Mouse (Mus musculus) stomach, embryonic 16.5 days (tissue): ENCODE measurements around the gene Tcte1. TPM values are rescaled to one million over a fixed set of nuclear protein-coding genes. Genes with fewer than 3 reads are reported as not detected.

Source experiments
- ATAC-seq: fragments of 200-750 bp; cut with Nextera tagmentation; 2 replicates; pipeline ENCODE4 v1.8.0; 2017; ENCODE audit warnings: moderate number of reproducible peaks, moderate TSS enrichment; ENCODE audit not compliant: insufficient read depth, low FRiP score
- H3K27ac ChIP-seq: fragments of 300-500 bp; sonication (generic); 2 replicates; pipeline ENCODE4 v1.5.1; 2014; ENCODE audit warnings: low read length
- H3K27me3 ChIP-seq: fragments of 300-500 bp; sonication (generic); 2 replicates; pipeline ENCODE4 v1.6.1; 2014; ENCODE audit warnings: low read length, control low read depth, mixed read lengths; ENCODE audit not compliant: control insufficient read depth, insufficient read depth
- H3K36me3 ChIP-seq: fragments of 300-500 bp; sonication (generic); 2 replicates; pipeline ENCODE4 v1.6.1; 2014; ENCODE audit warnings: low read length; ENCODE audit not compliant: control insufficient read depth, insufficient read depth
- H3K4me1 ChIP-seq: fragments of 300-500 bp; sonication (generic); 2 replicates; pipeline ENCODE4 v1.6.1; 2014; ENCODE audit warnings: low read length, control low read depth, mixed read lengths; ENCODE audit not compliant: control insufficient read depth, insufficient read depth
- H3K4me2 ChIP-seq: fragments of 300-500 bp; sonication (generic); 2 replicates; pipeline ENCODE4 v1.6.1; 2014; ENCODE audit warnings: low read depth, low read length, mixed read lengths
- H3K4me3 ChIP-seq: fragments of 300-500 bp; sonication (generic); replicated peaks from 2 replicates; pipeline ENCODE4 v1.5.1; 2014; ENCODE audit warnings: mild to moderate bottlenecking, low read length
- H3K9ac ChIP-seq: fragments of 300-500 bp; sonication (generic); 2 replicates; pipeline ENCODE4 v1.6.1; 2014; ENCODE audit warnings: low read length
- H3K9me3 ChIP-seq: fragments of 300-500 bp; sonication (generic); replicated peaks from 2 replicates; pipeline ENCODE4 v1.6.1; 2016; ENCODE audit warnings: low read length, control low read depth; ENCODE audit not compliant: control insufficient read depth
- WGBS: fragments of 180-500 bp; shearing (Covaris S2); extraction: QIAGEN DNeasy Blood & Tissue Kit; methylation state at CpG from one replicate; pipeline ENCODE4 v1.1.7; 2014; 5-methylcytosine and 5-hydroxymethylcytosine counted together
- polyA plus RNA-seq: library from polyadenylated mRNA; unstranded; fragments of >200 nt; fragmentation: Nextera tagmentation; extraction: Ambion mirVana; gene quantifications from 2 replicates; pipeline ENCODE4 v1.2.1, GENCODE M21; 2015

Tcte1 gene
- polyA plus RNA-seq, 1 experiment from 2014 or later, result 0.28 TPM

- H3K27me3 ChIP-seq, result no peaks in the 10 kb centered on the region
- no peak overlapping the region for H3K4me3 ChIP-seq
- H3K27ac ChIP-seq, result no peak overlapping the region
- H3K36me3 ChIP-seq, result peaks cover 7% of the 10 kb centered on the region; the same call in 1 of the 2 replicates
- H3K4me1 ChIP-seq, result peaks cover 48% of the 10 kb centered on the region
- ATAC-seq, result no peak
- no peak overlapping the region for H3K4me2 ChIP-seq
- 96% methylated on average over 7 of the region's 7 CpGs for WGBS
- H3K9ac ChIP-seq, result no peak overlapping the region
- H3K9me3 ChIP-seq, result no peaks in the 10 kb centered on the region
Observed at GRCm38 (mm10) chr17:45589236-45589635, 66.0 kb downstream of the Tcte1 start.

GRCm38 (mm10) chr17:45589844-45590243, 66.6 kb downstream of the Tcte1 start:
- Histone ChIP-seq H3K27me3 (no peaks in the 10 kb centered on the region), H3K9ac (no peak overlapping the region), H3K27ac (no peak overlapping the region), H3K36me3 (peaks cover 7% of the 10 kb centered on the region; the same call in 1 of the 2 replicates), H3K9me3 (no peaks in the 10 kb centered on the region), H3K4me1 (peaks cover 48% of the 10 kb centered on the region), H3K4me3 (no peak overlapping the region), H3K4me2 (no peak overlapping the region)
- 92% methylated on average over 8 of the region's 8 CpGs for WGBS
- no peak for ATAC-seq

GRCm38 (mm10) chr17:45590410-45590809, 67.2 kb downstream of the Tcte1 start:
- Histone ChIP-seq H3K4me3 (no peak overlapping the region), H3K36me3 (peaks cover 7% of the 10 kb centered on the region; the same call in 1 of the 2 replicates), H3K9ac (no peak overlapping the region), H3K27ac (no peak overlapping the region), H3K4me1 (peaks cover 44% of the 10 kb centered on the region), H3K9me3 (no peaks in the 10 kb centered on the region), H3K27me3 (no peaks in the 10 kb centered on the region), H3K4me2 (no peak overlapping the region)
- ATAC-seq, result no peak
- 78% methylated on average over 6 of the region's 6 CpGs for WGBS

- peaks cover 47% of the 10 kb centered on the region for H3K4me1 ChIP-seq
- H3K36me3 ChIP-seq, result peaks cover 4% of the 10 kb centered on the region; the same call in 1 of the 2 replicates
- peak overlapping the region; percentile 12; the same call in 1 of the 2 replicates for H3K4me3 ChIP-seq
- H3K9ac ChIP-seq, result peak overlapping the region; percentile 63
- WGBS, result 50% methylated on average over 16 of the region's 16 CpGs
- peak overlapping the region; percentile 73; the same call in 1 of the 2 replicates for H3K27ac ChIP-seq
- peak overlapping the region; percentile 37 for H3K4me2 ChIP-seq
- no peaks in the 10 kb centered on the region for H3K9me3 ChIP-seq
- ATAC-seq, result no peak; the same call in 1 of the 2 replicates
- H3K27me3 ChIP-seq, result no peaks in the 10 kb centered on the region
Observed at GRCm38 (mm10) chr17:45591701-45592605, 68.7 kb downstream of the Tcte1 start.

Other genes with a start within 250 kb of the Tcte1 start
- 51.0 and 54.2 TPM in 2 replicates for gene Cdc5l, start 89.7 kb upstream of the Tcte1 start, polyA plus RNA-seq
- gene Spats1, start 48.0 kb upstream of the Tcte1 start, polyA plus RNA-seq, result 0.08 and 0.41 TPM in 2 replicates
- gene Aars2, start 16.6 kb upstream of the Tcte1 start, polyA plus RNA-seq, result 17.0 and 18.6 TPM in 2 replicates
- 2.1 and 2.2 TPM in 2 replicates for gene Tmem151b, start 26.2 kb downstream of the Tcte1 start, polyA plus RNA-seq
- 4.2 and 4.4 TPM in 2 replicates for gene Nfkbie, start 32.3 kb downstream of the Tcte1 start, polyA plus RNA-seq
- 115 and 117 TPM in 2 replicates for gene Slc35b2, start 40.4 kb downstream of the Tcte1 start, polyA plus RNA-seq
- gene Hsp90ab1, start 49.8 kb downstream of the Tcte1 start, polyA plus RNA-seq, result 1,400 and 1,468 TPM in 2 replicates
- gene Slc29a1, start 76.2 kb downstream of the Tcte1 start, polyA plus RNA-seq, result 85.3 and 90.0 TPM in 2 replicates
- 0.67 and 3.5 TPM in 2 replicates for gene Mymx, start 78.7 kb downstream of the Tcte1 start, polyA plus RNA-seq
- gene Capn11, start 135.9 kb downstream of the Tcte1 start, polyA plus RNA-seq, result 0.36 and 0.45 TPM in 2 replicates
- gene Mrpl14, start 162.9 kb downstream of the Tcte1 start, polyA plus RNA-seq, result 142 and 152 TPM in 2 replicates
- gene Tmem63b, start 163.5 kb downstream of the Tcte1 start, polyA plus RNA-seq, result 33.6 and 34.4 TPM in 2 replicates
- gene 1600014C23Rik, start 210.4 kb downstream of the Tcte1 start, polyA plus RNA-seq, result not detected in 2 replicates